Mouse (Mus musculus) limb, embryonic 10.5 days (tissue): ENCODE measurements at regions not wholly inside any gene's neighbourhood (a gene's known extent, or its start where the extent isn't known, plus 50 kb on each side); places are given as distances from the start of the nearest gene placed in this dataset.

ENCODE experiments used
- DNase-seq: peaks from one replicate; pipeline ENCODE4 v3.0.0-alpha.2; 2017; ENCODE audit warnings: low spot score
- H3K27ac ChIP-seq: fragments of 300-500 bp; sonication (generic); 2 replicates; pipeline ENCODE4 v1.5.1; 2016; ENCODE audit warnings: mild to moderate bottlenecking
- H3K27me3 ChIP-seq: fragments of 300-500 bp; sonication (generic); 2 replicates; pipeline ENCODE4 v1.6.1; 2016; ENCODE audit warnings: low read depth, mild to moderate bottlenecking; ENCODE audit not compliant: poor library complexity, severe bottlenecking
- H3K36me3 ChIP-seq: fragments of 300-500 bp; sonication (generic); 2 replicates; pipeline ENCODE4 v1.6.1; 2016; ENCODE audit warnings: mild to moderate bottlenecking, moderate library complexity
- H3K4me1 ChIP-seq: fragments of 300-500 bp; sonication (generic); 2 replicates; pipeline ENCODE4 v1.6.1; 2016
- H3K4me3 ChIP-seq: fragments of 300-500 bp; sonication (generic); 2 replicates; pipeline ENCODE4 v1.5.1; 2016; ENCODE audit warnings: mild to moderate bottlenecking, moderate library complexity
- H3K9me3 ChIP-seq: fragments of 300-500 bp; sonication (generic); replicated peaks from 2 replicates; pipeline ENCODE4 v1.6.1; 2016; ENCODE audit warnings: mild to moderate bottlenecking
- WGBS: fragments of 180-500 bp; shearing (Covaris S2); methylation state at CpG from one replicate; pipeline ENCODE4 v1.1.7; 2016; 5-methylcytosine and 5-hydroxymethylcytosine counted together

DNA sequence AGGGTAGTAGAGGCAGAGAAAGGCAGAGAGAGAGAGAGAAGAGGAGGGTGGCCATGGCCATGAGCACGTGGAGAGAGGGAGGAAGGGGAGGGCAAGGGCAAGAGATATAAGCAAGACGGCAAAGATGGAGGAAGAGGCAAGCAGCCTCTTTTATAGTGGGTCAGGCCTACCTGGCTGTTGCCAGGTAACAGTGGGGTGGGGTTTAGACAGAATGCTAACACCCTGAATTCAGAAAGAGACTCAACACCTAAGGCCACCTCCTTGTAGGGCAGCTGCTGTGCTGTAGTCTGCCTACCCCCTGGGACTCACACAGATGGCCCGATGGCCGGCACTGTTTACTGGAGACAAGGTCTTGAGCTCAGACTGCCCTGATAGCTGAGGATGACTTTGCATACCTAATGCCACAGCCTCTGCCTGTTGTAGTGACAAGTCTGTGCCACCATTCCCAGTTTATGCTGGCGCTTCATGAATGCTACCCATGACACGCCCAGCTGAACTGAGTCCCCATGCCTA, 110.3 kb downstream of the Rpap3 start:
- Histone ChIP-seq H3K36me3 (no peaks in the 10 kb centered on the region), H3K27ac (no peak overlapping the region), H3K4me1 (peaks cover 20% of the 10 kb centered on the region), H3K27me3 (no peaks in the 10 kb centered on the region), H3K9me3 (no peaks in the 10 kb centered on the region), H3K4me3 (no peak overlapping the region)
- no peak for DNase-seq
- 80% methylated on average over 6 of the region's 6 CpGs for WGBS

DNA sequence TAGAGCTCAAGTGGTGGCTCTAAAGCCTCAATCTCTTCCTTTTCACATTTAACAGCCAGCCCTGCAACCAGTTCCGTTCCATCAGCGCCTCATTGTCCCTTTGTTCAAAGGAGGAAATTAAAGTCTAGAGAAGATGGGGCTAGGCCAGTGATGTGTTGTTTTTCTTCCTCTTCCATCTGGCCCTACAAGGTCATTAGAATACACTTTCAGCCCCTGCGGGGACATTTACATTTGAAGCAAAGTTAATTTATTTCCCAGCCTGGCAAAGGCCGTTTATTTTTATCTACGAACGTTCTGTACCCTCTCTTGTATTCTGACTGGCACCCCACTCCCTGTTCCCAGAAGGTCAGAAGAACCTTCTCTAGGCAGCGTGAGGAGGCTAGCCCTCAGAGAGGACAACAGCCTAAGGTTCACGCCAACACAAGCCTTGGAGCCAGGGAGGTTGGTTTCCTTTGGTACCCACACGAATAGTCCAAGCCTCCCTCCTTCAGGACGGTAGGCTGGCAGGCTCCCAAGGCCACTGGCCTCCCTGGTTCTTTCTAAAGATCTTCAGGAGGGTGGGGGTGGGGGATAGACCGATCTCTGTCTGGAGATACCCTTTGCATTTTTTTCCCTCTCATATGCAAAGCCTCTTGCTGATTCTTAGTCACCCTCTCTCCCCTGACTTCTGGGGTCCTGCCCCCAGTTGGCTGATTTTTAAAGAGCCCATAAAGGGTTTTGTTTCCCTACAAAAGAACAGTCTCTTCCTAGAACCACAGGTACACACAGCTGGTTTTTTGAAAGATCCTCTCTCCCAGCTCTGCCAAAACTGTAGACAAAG, 111.6 kb downstream of the Rpap3 start:
- Histone ChIP-seq H3K4me3 (no peak overlapping the region), H3K36me3 (no peaks in the 10 kb centered on the region)
- WGBS: 58% methylated on average over 11 of the region's 11 CpGs

GRCm38 (mm10) chr15:97592786-97593185, 112.8 kb downstream of the Rpap3 start:
- Histone ChIP-seq H3K9me3 (no peaks in the 10 kb centered on the region), H3K4me1 (peaks cover 20% of the 10 kb centered on the region), H3K4me3 (no peak overlapping the region), H3K27me3 (no peaks in the 10 kb centered on the region), H3K27ac (no peak overlapping the region), H3K36me3 (no peaks in the 10 kb centered on the region)
- DNase-seq: no peak
- WGBS: 86% methylated on average over 11 of the region's 11 CpGs

More for the DNA sequence above, 111.6 kb downstream of the Rpap3 start:
- Histone ChIP-seq H3K27ac (0 out of 2 replicates have a peak overlapping the region, but pooled peaks have one; percentile 14), H3K27me3 (no peaks in the 10 kb centered on the region), H3K9me3 (no peaks in the 10 kb centered on the region), H3K4me1 (peaks cover 20% of the 10 kb centered on the region)
- no peak for DNase-seq

GRCm38 (mm10) chr15:97591406-97591805, 114.2 kb downstream of the Rpap3 start:
- Histone ChIP-seq H3K9me3 (no peaks in the 10 kb centered on the region), H3K27ac (no peak overlapping the region; the same call in 1 of the 2 replicates), H3K4me1 (peaks cover 10% of the 10 kb centered on the region), H3K4me3 (no peak overlapping the region), H3K36me3 (no peaks in the 10 kb centered on the region), H3K27me3 (no peaks in the 10 kb centered on the region)
- no peak for DNase-seq
- WGBS: 84% methylated on average over 4 of the region's 4 CpGs

DNA sequence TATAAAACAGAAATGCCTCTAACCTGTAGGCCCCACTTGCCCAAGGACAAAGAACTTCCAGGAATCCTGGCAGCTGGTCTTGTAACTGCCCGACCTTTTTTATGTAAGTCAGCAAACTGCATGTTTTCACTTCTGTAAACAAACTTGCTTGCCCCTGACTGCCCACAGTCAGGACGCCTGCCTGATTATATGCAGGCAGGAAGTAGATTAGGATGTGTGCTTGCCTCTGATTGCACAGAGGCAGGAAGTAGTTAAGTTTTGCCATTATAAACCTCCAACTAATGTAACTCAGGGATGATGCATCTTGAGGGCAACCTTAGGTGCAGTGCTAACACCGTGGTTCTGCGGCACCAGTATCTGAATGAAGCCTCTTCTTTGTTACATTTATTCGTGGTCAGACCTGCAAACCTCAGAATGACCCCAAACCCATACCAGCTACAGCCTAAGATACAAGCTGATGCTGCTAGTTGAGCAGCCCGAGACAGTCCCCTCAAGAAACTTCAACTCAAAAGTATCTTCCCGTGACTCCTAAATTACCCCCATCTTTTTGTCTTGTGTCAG, 114.8 kb downstream of the Rpap3 start:
- Histone ChIP-seq H3K27me3 (no peaks in the 10 kb centered on the region), H3K4me1 (peaks cover 5% of the 10 kb centered on the region), H3K27ac (peak overlapping the region; percentile 50), H3K4me3 (no peak overlapping the region), H3K36me3 (no peaks in the 10 kb centered on the region), H3K9me3 (no peaks in the 10 kb centered on the region)
- 74% methylated on average over 7 of the region's 7 CpGs for WGBS
- no peak for DNase-seq

- peaks cover 4% of the 10 kb centered on the region for H3K4me1 ChIP-seq
- H3K36me3 ChIP-seq: no peaks in the 10 kb centered on the region
- no peak overlapping the region for H3K4me3 ChIP-seq
- no peak for DNase-seq
- WGBS: 91% methylated on average over 5 of the region's 5 CpGs
- H3K27ac ChIP-seq: no peak overlapping the region
- no peaks in the 10 kb centered on the region for H3K9me3 ChIP-seq
- no peaks in the 10 kb centered on the region for H3K27me3 ChIP-seq
Measured at GRCm38 (mm10) chr15:97587571-97588205, 117.9 kb downstream of the Rpap3 start.

DNA sequence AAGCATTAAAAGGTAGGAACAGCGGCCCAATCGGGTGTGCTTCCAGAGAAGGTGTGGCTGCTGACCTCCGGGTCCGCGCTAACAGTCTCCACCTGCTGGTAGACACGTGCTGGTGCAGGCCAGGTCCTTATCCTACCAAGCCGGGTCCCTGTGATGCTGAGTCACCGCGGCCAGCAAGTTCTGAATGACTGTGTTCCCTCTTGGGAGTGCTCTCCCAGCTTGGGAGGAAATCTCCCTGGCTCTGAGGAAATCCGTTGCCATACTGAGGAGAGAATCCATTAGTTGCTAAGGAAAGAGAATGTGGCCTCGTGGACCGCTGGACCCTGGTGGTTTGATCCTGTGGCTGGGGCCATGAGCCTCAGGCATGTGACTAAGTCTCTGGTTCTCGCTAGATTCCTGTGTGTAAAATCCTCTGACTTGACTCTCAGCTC, 123.9 kb downstream of the Rpap3 start:
- H3K27ac ChIP-seq: no peak overlapping the region
- no peaks in the 10 kb centered on the region for H3K27me3 ChIP-seq
- 31% methylated on average over 13 of the region's 13 CpGs for WGBS
- H3K4me1 ChIP-seq: no peaks in the 10 kb centered on the region; the same call in 1 of the 2 replicates
- DNase-seq: peak; percentile 81
- no peak overlapping the region for H3K4me3 ChIP-seq
- no peaks in the 10 kb centered on the region for H3K9me3 ChIP-seq
- no peaks in the 10 kb centered on the region for H3K36me3 ChIP-seq

DNA sequence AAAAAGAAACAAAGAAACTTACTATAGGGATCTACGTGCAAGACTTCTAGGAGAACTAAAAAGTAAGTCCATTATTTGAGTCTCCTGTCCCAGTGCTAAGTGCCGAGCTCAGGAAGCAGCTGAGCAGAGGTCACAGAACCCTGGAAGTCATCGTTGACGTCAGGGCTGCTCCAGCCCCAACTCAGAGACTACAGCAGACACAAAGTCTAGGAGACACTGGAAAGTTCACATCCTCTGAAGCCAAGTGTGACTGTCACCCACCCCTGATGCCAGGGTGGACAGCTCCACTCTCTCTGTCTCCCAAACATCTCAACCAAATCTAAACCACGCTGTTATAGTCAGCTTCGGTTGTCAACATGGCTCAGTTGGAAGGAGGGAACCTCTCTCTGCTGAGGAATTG, 124.9 kb downstream of the Rpap3 start:
- no peak overlapping the region for H3K27ac ChIP-seq
- H3K27me3 ChIP-seq: no peaks in the 10 kb centered on the region
- H3K4me3 ChIP-seq: no peak overlapping the region
- no peaks in the 10 kb centered on the region for H3K36me3 ChIP-seq
- H3K9me3 ChIP-seq: no peaks in the 10 kb centered on the region
- no peak for DNase-seq
- 83% methylated on average over 6 of the region's 6 CpGs for WGBS
- no peaks in the 10 kb centered on the region; the same call in 1 of the 2 replicates for H3K4me1 ChIP-seq

GRCm38 (mm10) chr15:97578046-97578445, 127.6 kb downstream of the Rpap3 start:
- Histone ChIP-seq H3K27me3 (no peaks in the 10 kb centered on the region), H3K9me3 (no peaks in the 10 kb centered on the region), H3K4me1 (no peaks in the 10 kb centered on the region; the same call in 1 of the 2 replicates), H3K4me3 (no peak overlapping the region), H3K27ac (no peak overlapping the region), H3K36me3 (no peaks in the 10 kb centered on the region)
- no peak for DNase-seq
- 88% methylated on average over 3 of the region's 3 CpGs for WGBS

DNA sequence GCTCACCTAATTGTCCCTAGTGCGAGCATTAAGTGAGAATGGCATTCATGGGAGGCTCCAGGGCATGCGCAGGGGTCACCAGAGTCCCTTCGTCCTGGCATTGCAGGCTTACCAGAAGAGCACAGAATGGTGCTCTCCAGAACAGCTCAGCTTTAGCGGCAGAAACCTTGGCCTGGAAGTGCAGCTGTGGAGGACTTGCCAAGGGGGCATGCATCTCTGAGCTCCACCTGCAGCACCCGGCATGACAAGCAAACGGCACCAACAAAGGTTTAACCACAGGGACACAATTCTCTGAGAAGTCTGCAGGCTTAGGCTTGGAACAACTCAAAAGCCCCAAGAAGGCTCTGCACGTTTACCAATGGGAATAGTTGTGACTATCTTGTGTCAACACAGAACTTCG, 128.4 kb downstream of the Rpap3 start:
- 80% methylated on average over 8 of the region's 8 CpGs for WGBS

GRCm38 (mm10) chr15:97572639-97573038, 133.0 kb downstream of the Rpap3 start:
- Histone ChIP-seq H3K27ac (no peak overlapping the region), H3K9me3 (no peaks in the 10 kb centered on the region), H3K4me1 (no peaks in the 10 kb centered on the region), H3K4me3 (no peak overlapping the region), H3K36me3 (no peaks in the 10 kb centered on the region), H3K27me3 (no peaks in the 10 kb centered on the region)
- 90% methylated on average over 8 of the region's 8 CpGs for WGBS
- DNase-seq: no peak

More for the DNA sequence above, 128.4 kb downstream of the Rpap3 start:
- H3K9me3 ChIP-seq: no peaks in the 10 kb centered on the region
- no peaks in the 10 kb centered on the region for H3K27me3 ChIP-seq
- H3K4me3 ChIP-seq: no peak overlapping the region
- DNase-seq: no peak
- no peak overlapping the region for H3K27ac ChIP-seq
- H3K4me1 ChIP-seq: no peaks in the 10 kb centered on the region; the same call in 1 of the 2 replicates
- H3K36me3 ChIP-seq: no peaks in the 10 kb centered on the region

- no peak overlapping the region for H3K4me3 ChIP-seq
Measured at GRCm38 (mm10) chr15:97571885-97572284, 133.7 kb downstream of the Rpap3 start.

DNA sequence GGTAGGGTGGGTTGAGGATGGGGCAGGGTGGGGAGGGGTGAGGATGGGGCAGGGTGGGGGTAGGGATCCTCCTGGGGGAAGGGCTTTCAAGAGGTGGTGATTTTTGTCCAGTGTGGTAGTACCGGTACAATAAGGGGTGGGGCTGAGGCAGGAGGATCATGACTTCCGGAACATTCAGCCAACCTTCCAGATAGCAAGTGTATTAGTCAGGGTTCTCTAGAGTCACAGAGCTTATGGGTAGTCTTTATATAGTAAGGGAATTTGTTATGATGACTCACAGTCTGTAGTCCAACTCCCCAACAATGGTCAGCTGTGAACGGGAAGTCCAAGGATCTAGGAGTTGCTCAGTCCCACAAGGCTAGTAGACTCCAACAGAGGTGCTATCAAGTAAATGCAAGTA, 145.5 kb downstream of the Rpap3 start:
- no peak for DNase-seq
- no peak overlapping the region for H3K4me3 ChIP-seq
- H3K27ac ChIP-seq: no peak overlapping the region
- H3K9me3 ChIP-seq: 0 out of 2 replicates have a peak, but pooled peaks cover 5% of the 10 kb centered on the region
- no peaks in the 10 kb centered on the region for H3K4me1 ChIP-seq
- no peaks in the 10 kb centered on the region for H3K36me3 ChIP-seq
- no peaks in the 10 kb centered on the region for H3K27me3 ChIP-seq
- WGBS: 92% methylated on average over 3 of the region's 3 CpGs

More at GRCm38 (mm10) chr15:97571885-97572284, 133.7 kb downstream of the Rpap3 start:
- H3K27me3 ChIP-seq: no peaks in the 10 kb centered on the region
- H3K4me1 ChIP-seq: no peaks in the 10 kb centered on the region
- H3K36me3 ChIP-seq: no peaks in the 10 kb centered on the region
- no peak for DNase-seq
- no peak overlapping the region for H3K27ac ChIP-seq
- H3K9me3 ChIP-seq: no peaks in the 10 kb centered on the region
